Mouse (Mus musculus) frontal cortex, postnatal 25 days (tissue): ENCODE results near the gene H2-Q1.
"Not testable (repeated sequence)": the region's sequence is repeated elsewhere in the genome, so short reads cannot be mapped to it uniquely, and the experiment has no call there.

Source experiments
- DNase-seq, 2 experiments: peaks; one replicate each; pipeline ENCODE4 v3.0.0; 2022; ENCODE audit warnings: low spot score in 2 of 2

Gene H2-Q1

GRCm38 (mm10) chr17:35342711-35343476 lies 22.7 kb downstream of the H2-Q1 start:
- no peak for DNase-seq

GRCm38 (mm10) chr17:35347659-35348058 lies 27.5 kb downstream of the H2-Q1 start:
- not testable (repeated sequence) for DNase-seq

- DNase-seq: not testable (repeated sequence)
Measured at GRCm38 (mm10) chr17:35353275-35353674, 33.1 kb downstream of the H2-Q1 start.

- no peak for DNase-seq
Measured at GRCm38 (mm10) chr17:35354071-35354470, 33.9 kb downstream of the H2-Q1 start.

- DNase-seq: no peak
Measured at GRCm38 (mm10) chr17:35357086-35357485, 36.9 kb downstream of the H2-Q1 start.

- DNase-seq: no peak
Measured at GRCm38 (mm10) chr17:35358763-35359469, 38.7 kb downstream of the H2-Q1 start.

- no peak for DNase-seq
Measured at GRCm38 (mm10) chr17:35359470-35359862, 39.3 kb downstream of the H2-Q1 start.
